Mouse (Mus musculus): Measurements from ENCODE around the gene Defb48.

GRCm38 (mm10) chr14:62991849-62992510 lies 7.7 kb upstream of the Defb48 start:
- TF ChIP-seq POLR2A (IDR thresholded peaks at IDR 0.05; ENCODE audit: insufficient read depth, low read depth, low read length) (no peak), CTCF (IDR thresholded peaks at IDR 0.05; ENCODE audit: insufficient read depth, low read depth, low read length) (no peak)

Data from olfactory bulb, adult 2 months (tissue).